Mouse (Mus musculus): Measurements from ENCODE around the gene Zfp987. TPM values are rescaled to one million over a fixed set of nuclear protein-coding genes. Genes with fewer than 3 reads are reported as not detected.
"Not testable (repeated sequence)": the region's sequence is repeated elsewhere in the genome, so short reads cannot be mapped to it uniquely, and the experiment has no call there.

The Zfp987 gene
- total RNA-seq, 4 experiments from 2014 or later: not detected

- DNase-seq (ENCODE audit: low spot score in 2 of 2): not testable (repeated sequence)
These were observed 76.5 kb downstream of the Zfp987 start for GRCm38 (mm10) chr4:146173378-146174226.

Other genes starting within 250 kb of the Zfp987 start
- under 1 TPM in 2 of 4 experiments, not detected in 2; 0.58 to 0.60 TPM for gene Zfp986, start 228.5 kb upstream of the Zfp987 start, total RNA-seq (2022)
- not detected for gene Zfp600, start 59.5 kb downstream of the Zfp987 start, total RNA-seq (2022)

Measured in layer of hippocampus, adult 8-10 months (tissue).